9 mouse cellular contexts compared by ENCODE assay signal in the genomic region with DNA sequence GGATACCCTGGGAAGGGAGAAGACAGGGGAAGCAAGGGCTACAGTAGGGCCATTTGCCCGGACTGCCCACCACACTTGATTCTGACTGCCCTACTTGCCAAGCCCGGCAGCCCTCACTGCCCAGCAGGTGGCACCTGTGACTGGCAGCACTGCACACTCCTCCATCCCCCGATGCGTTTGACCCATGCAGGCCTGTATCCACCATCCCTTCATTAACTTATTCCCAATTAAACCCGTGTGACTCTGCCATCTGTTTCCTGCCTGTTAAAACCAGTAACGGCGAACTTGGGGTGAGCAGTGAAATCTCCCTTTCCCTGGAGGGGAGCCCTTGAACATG. TPM values are rescaled to one million over a fixed set of nuclear protein-coding genes. Genes with fewer than 3 reads are reported as not detected.
DNase-seq lines count a peak whose midpoint lies in the region; ATAC-seq and TF ChIP-seq lines count a peak whose summit lies in the region.
"Had no signal": no experiment of that assay in that cellular context is flagged by ENCODE, and none has a peak within 500 bp of the region (broad histone marks: within the 10 kb centered on the region; RNA-seq: fewer than 3 reads in every experiment).

No protein-coding gene starts in this region.

- 65% methylated on average over 7 of the region's 7 CpGs for WGBS in heart, adult 2 months
- WGBS in midbrain, embryonic 14.5 days, result 64% methylated on average over 7 of the region's 7 CpGs
- 75% methylated on average over 7 of the region's 7 CpGs for WGBS in midbrain, embryonic 10.5 days
- 62% methylated on average over 7 of the region's 7 CpGs for WGBS in stomach, embryonic 14.5 days

- peak; percentile 46 for TF ChIP-seq CTCF in heart, adult 2 months (IDR thresholded peaks at IDR 0.05)

- intact Hi-C loops in heart, adult 2 months (cut with DNase I), result no loop called here
- intact Hi-C loops in heart, postnatal 25 days (cut with DNase I), result no loop called here

- no peak for ATAC-seq in midbrain, embryonic 14.5 days (ENCODE audit: low FRiP score, low TSS enrichment)
- 0 out of 2 replicates have a peak, but pooled peaks have one; percentile 28 for ATAC-seq in stomach, embryonic 14.5 days (ENCODE audit: insufficient number of reproducible peaks, insufficient read depth, low FRiP score, low read depth)
- ATAC-seq: midbrain, embryonic 15.5 days had no signal

- H3K4me1 ChIP-seq in heart, adult 2 months (ENCODE audit: control insufficient read depth, insufficient read depth, low read length), result no peaks in the 10 kb centered on the region
- no peaks in the 10 kb centered on the region for H3K4me1 ChIP-seq in midbrain, embryonic 14.5 days (ENCODE audit: control insufficient read depth, insufficient read depth, low read length)
- H3K4me1 ChIP-seq in midbrain, embryonic 10.5 days, result 0 out of 2 replicates have a peak, but pooled peaks cover 2% of the 10 kb centered on the region
- no peaks in the 10 kb centered on the region for H3K4me1 ChIP-seq in stomach, embryonic 14.5 days (ENCODE audit: control insufficient read depth, insufficient read depth, low read length)
- H3K4me1 ChIP-seq: midbrain, embryonic 15.5 days had no signal

- TF ChIP-seq POLR2A in heart, adult 2 months (IDR thresholded peaks at IDR 0.05; ENCODE audit: insufficient read depth, low read depth, low read length), result no peak

- H3K4me3 ChIP-seq in heart, adult 2 months, result no peak overlapping the region
- no peak overlapping the region for H3K4me3 ChIP-seq in midbrain, embryonic 14.5 days (replicated peaks; ENCODE audit: low read depth, low read length)
- no peak overlapping the region for H3K4me3 ChIP-seq in midbrain, embryonic 10.5 days
- no peak overlapping the region for H3K4me3 ChIP-seq in stomach, embryonic 14.5 days (ENCODE audit: low read depth, low read length)
- H3K4me3 ChIP-seq: midbrain, embryonic 15.5 days had no signal

- H3K27ac ChIP-seq in heart, adult 2 months, result no peak overlapping the region
- H3K27ac ChIP-seq in midbrain, embryonic 14.5 days (replicated peaks; ENCODE audit: low read depth, low read length), result no peak overlapping the region
- no peak overlapping the region for H3K27ac ChIP-seq in midbrain, embryonic 10.5 days (replicated peaks)
- H3K27ac ChIP-seq in stomach, embryonic 14.5 days (ENCODE audit: low read length), result no peak overlapping the region
- H3K27ac ChIP-seq: midbrain, embryonic 15.5 days had no signal

- no peaks in the 10 kb centered on the region for H3K27me3 ChIP-seq in heart, adult 2 months (ENCODE audit: control insufficient read depth, insufficient read depth, low read length)
- H3K27me3 ChIP-seq in midbrain, embryonic 14.5 days (ENCODE audit: control insufficient read depth, insufficient read depth, low read length), result no peaks in the 10 kb centered on the region; the same call in 1 of the 2 replicates
- no peaks in the 10 kb centered on the region for H3K27me3 ChIP-seq in midbrain, embryonic 10.5 days (ENCODE audit: low read depth, poor library complexity, severe bottlenecking)
- no peaks in the 10 kb centered on the region for H3K27me3 ChIP-seq in stomach, embryonic 14.5 days (ENCODE audit: control insufficient read depth, insufficient read depth, low read length)
- H3K27me3 ChIP-seq: midbrain, embryonic 15.5 days had no signal

- H3K79me2 ChIP-seq in heart, adult 2 months (replicated peaks; ENCODE audit: control insufficient read depth, insufficient read depth, low read length), result no peaks in the 10 kb centered on the region

- no peak overlapping the region for H3K9ac ChIP-seq in heart, adult 2 months (ENCODE audit: low read depth, low read length)
- H3K9ac ChIP-seq in midbrain, embryonic 14.5 days (replicated peaks; ENCODE audit: low read length), result no peak overlapping the region
- no peak overlapping the region for H3K9ac ChIP-seq in stomach, embryonic 14.5 days (replicated peaks; ENCODE audit: low read depth, low read length)
- H3K9ac ChIP-seq: midbrain, embryonic 15.5 days had no signal

- no peak for TF ChIP-seq EP300 in heart, adult 2 months (IDR thresholded peaks at IDR 0.05; ENCODE audit: insufficient read depth, low read depth, low read length)

- no peak for DNase-seq in heart, adult 2 months
- DNase-seq in heart, adult 11 months, result no peak
- peak; percentile 8 for DNase-seq in midbrain, embryonic 14.5 days
- DNase-seq in midbrain, embryonic 10.5 days (ENCODE audit: low spot score), result no peak
- DNase-seq in induced T-regulatory cell, adult 2 months (ENCODE audit: low read depth), result peak; percentile 20
- no peak for DNase-seq in urinary bladder, postnatal 4 days (ENCODE audit: low spot score in 2 of 2)
- no peak for DNase-seq in heart, postnatal 25 days (ENCODE audit: low spot score)

- H3K9me3 ChIP-seq in midbrain, embryonic 14.5 days (ENCODE audit: control insufficient read depth, low read length), result no peaks in the 10 kb centered on the region
- H3K9me3 ChIP-seq in midbrain, embryonic 10.5 days (replicated peaks), result peaks cover 7% of the 10 kb centered on the region; the same call in 1 of the 2 replicates
- peaks cover 3% of the 10 kb centered on the region; the same call in 1 of the 2 replicates for H3K9me3 ChIP-seq in stomach, embryonic 14.5 days (ENCODE audit: control insufficient read depth, low read depth, low read length)
- H3K9me3 ChIP-seq: midbrain, embryonic 15.5 days had no signal

- no peak overlapping the region for H3K4me2 ChIP-seq in midbrain, embryonic 14.5 days (ENCODE audit: low read length)
- H3K4me2 ChIP-seq in stomach, embryonic 14.5 days (replicated peaks; ENCODE audit: low read depth, low read length), result no peak overlapping the region
- H3K4me2 ChIP-seq: midbrain, embryonic 15.5 days had no signal

- no peaks in the 10 kb centered on the region for H3K36me3 ChIP-seq in heart, adult 2 months (ENCODE audit: control insufficient read depth, insufficient read depth, low read length)
- no peaks in the 10 kb centered on the region for H3K36me3 ChIP-seq in midbrain, embryonic 14.5 days (ENCODE audit: control insufficient read depth, insufficient read depth, low read length)
- no peaks in the 10 kb centered on the region for H3K36me3 ChIP-seq in midbrain, embryonic 10.5 days
- H3K36me3 ChIP-seq in stomach, embryonic 14.5 days (ENCODE audit: control insufficient read depth, insufficient read depth, low read length), result no peaks in the 10 kb centered on the region
- H3K36me3 ChIP-seq: midbrain, embryonic 15.5 days had no signal

RNA-seq across cellular contexts. Expression of a gene that starts 9.6 kb away (rescaled TPM):
- total RNA-seq in heart, adult 2 months (2021), result 10 to 100 TPM; 90.9 to 93.7 TPM
- polyA plus RNA-seq in heart, adult 2 months (2012; rRNA removed), result 41.7 and 73.9 TPM in 2 replicates
- polyA plus RNA-seq in midbrain, embryonic 14.5 days (2014; fragmentation: Nextera tagmentation; extraction: Ambion mirVana), result 125 and 158 TPM in 2 replicates
- 142 and 155 TPM in 2 replicates for polyA plus RNA-seq in midbrain, embryonic 10.5 days (2016; fragmentation: Nextera tagmentation; extraction: Ambion mirVana)
- polyA plus RNA-seq in stomach, embryonic 14.5 days (2014; fragmentation: Nextera tagmentation; extraction: Ambion mirVana), result 168 and 181 TPM in 2 replicates
- 10 to 100 TPM; 90.4 to 91.5 TPM for total RNA-seq in heart, postnatal 25 days (2021)

Comparison
In these comparisons a context has a peak if more than half of its experiments do, and no peak if none do; other contexts are left out.
1. DNase-seq: peak in midbrain, embryonic 14.5 days (single experiment) and induced T-regulatory cell, adult 2 months (single experiment); none in heart, adult 2 months (0 of 2), heart, adult 11 months (single experiment), midbrain, embryonic 10.5 days (single experiment), urinary bladder, postnatal 4 days (0 of 2) and heart, postnatal 25 days (single experiment).